Mouse (Mus musculus): ENCODE measurements at regions not wholly inside any gene's neighbourhood (a gene's known extent, or its start where the extent isn't known, plus 50 kb on each side); places are given as distances from the start of the nearest gene placed in this dataset.

DNA sequence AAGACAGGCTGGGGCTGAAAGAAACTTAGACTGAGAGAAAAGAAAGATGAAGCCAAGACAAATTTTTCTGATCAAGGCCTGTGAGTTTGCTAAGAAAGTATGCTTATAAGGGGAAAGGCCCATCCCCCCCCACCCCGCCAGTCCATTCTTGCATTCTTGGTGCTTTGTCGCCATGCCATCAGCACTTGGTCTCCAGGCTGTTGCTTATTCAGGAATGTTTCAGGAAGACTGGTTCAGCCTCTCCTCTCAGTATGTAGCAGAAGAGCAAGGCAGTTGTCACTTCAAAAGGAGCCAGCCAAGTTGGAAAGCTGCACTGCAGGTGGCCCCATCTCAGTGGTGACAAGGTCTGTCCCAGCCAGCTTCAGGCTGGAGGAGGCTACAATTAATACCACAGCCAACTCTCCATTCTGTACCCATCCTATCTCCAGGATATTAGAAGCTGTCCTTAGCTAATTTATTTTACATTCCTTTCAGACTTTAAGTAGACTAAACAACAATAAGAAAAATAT, 555.8 kb downstream of the Trib2 start:
- no peak for TF ChIP-seq CTCF (conservative IDR thresholded peaks at IDR 0.05 in 1 of 2, IDR thresholded peaks at IDR 0.05 in 1 of 2; ENCODE audit: low read depth in 2 of 2, low read length in 2 of 2)
- no peak for TF ChIP-seq TCF12 (IDR thresholded peaks at IDR 0.05; ENCODE audit: low read depth, low read length)
- no peak for TF ChIP-seq BHLHE40 (IDR thresholded peaks at IDR 0.05; ENCODE audit: low read depth, low read length)
- no peak for TF ChIP-seq HCFC1 (IDR thresholded peaks at IDR 0.05; ENCODE audit: low read depth, low read length)
- TF ChIP-seq ZKSCAN1 (IDR thresholded peaks at IDR 0.05; ENCODE audit: borderline replicate concordance, low read depth, low read length): no peak
- TF ChIP-seq POLR2A (IDR thresholded peaks at IDR 0.05; ENCODE audit: low read depth, low read length): no peak
- TF ChIP-seq MXI1 (IDR thresholded peaks at IDR 0.05; ENCODE audit: low read depth, low read length): no peak
- no peak for TF ChIP-seq MAX (IDR thresholded peaks at IDR 0.05; ENCODE audit: low read length)
- TF ChIP-seq RCOR1 (conservative IDR thresholded peaks at IDR 0.05; ENCODE audit: low read depth, low read length): no peak
- TF ChIP-seq EP300 (IDR thresholded peaks at IDR 0.05; ENCODE audit: low read length): no peak
- no peak for TF ChIP-seq JUND (conservative IDR thresholded peaks at IDR 0.05; ENCODE audit: low read depth, low read length)
